Mouse (Mus musculus) kidney, adult 2 months (tissue): ENCODE results near the gene Lrcol1.

Experiments
- CTCF ChIP-seq: fragments of 200-500 bp; conservative IDR thresholded peaks from 2 replicates; pipeline ENCODE4 v1.5.1; 2011; ENCODE audit warnings: low read depth, mild to moderate bottlenecking, control low read depth, low read length, moderate library complexity, mixed read lengths; ENCODE audit not compliant: insufficient read depth, insufficient read length
- POLR2A ChIP-seq: fragments of 200-500 bp; IDR thresholded peaks from one replicate; pipeline ENCODE4 v1.6.1; 2011; ENCODE audit warnings: low read depth, low read length, control low read depth

DNA sequence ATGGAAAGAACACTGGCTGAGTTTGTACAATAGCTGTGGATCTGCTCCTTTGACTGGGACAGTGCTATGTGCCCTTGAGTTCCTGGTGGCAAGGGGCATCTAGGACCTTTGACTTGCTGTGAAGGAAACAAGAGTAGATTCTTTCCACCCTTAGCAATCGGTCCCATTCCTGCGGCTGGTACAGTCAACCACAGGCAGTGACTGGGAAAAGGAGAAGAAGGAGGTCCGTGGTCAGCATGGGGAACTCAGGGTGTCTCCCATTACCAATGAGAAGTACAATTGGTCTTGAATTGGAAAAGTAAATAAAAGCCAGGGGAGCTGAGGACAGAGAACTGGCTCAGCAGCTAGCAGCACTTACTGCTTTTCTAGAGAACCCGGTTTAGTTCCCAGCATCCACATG is 1.0 kb downstream of the Lrcol1 start:
- TF ChIP-seq CTCF, result no peak
- no peak for TF ChIP-seq POLR2A
